Mouse (Mus musculus) forebrain, embryonic 14.5 days (tissue): ENCODE measurements around the gene Socs4. TPM values are rescaled to one million over a fixed set of nuclear protein-coding genes. Genes with fewer than 3 reads are reported as not detected.

Source experiments
- ATAC-seq: fragments of 200-750 bp; cut with Nextera tagmentation; 2 replicates; pipeline ENCODE4 v1.8.0; 2017; ENCODE audit warnings: mild to moderate bottlenecking, moderate library complexity
- DNase-seq: peaks from one replicate; pipeline ENCODE4 v3.0.0-alpha.2; 2015; ENCODE audit warnings: low spot score
- H3K27ac ChIP-seq: fragments of 300-500 bp; sonication (generic); 2 replicates; pipeline ENCODE4 v1.5.1; 2014; ENCODE audit warnings: low read depth, mild to moderate bottlenecking, control low read depth, low read length, moderate library complexity
- H3K27me3 ChIP-seq: fragments of 300-500 bp; sonication (generic); replicated peaks from 2 replicates; pipeline ENCODE4 v1.6.1; 2014; ENCODE audit warnings: low read length, control low read depth, mixed read lengths; ENCODE audit not compliant: control insufficient read depth, insufficient read depth
- H3K36me3 ChIP-seq: fragments of 300-500 bp; sonication (generic); 2 replicates; pipeline ENCODE4 v1.6.1; 2014; ENCODE audit warnings: low read length, control low read depth; ENCODE audit not compliant: control insufficient read depth, insufficient read depth
- H3K4me1 ChIP-seq: fragments of 300-500 bp; sonication (generic); 2 replicates; pipeline ENCODE4 v1.6.1; 2014; ENCODE audit warnings: antibody characterized with exemption, low read length, control low read depth; ENCODE audit not compliant: control insufficient read depth, insufficient read depth
- H3K4me2 ChIP-seq: fragments of 300-500 bp; sonication (generic); 2 replicates; pipeline ENCODE4 v1.6.1; 2014; ENCODE audit warnings: mild to moderate bottlenecking, control low read depth, low read length
- H3K4me3 ChIP-seq: fragments of 300-500 bp; sonication (generic); 2 replicates; pipeline ENCODE4 v1.5.1; 2014; ENCODE audit warnings: low read depth, low read length, control low read depth
- H3K9ac ChIP-seq: fragments of 300-500 bp; sonication (generic); 2 replicates; pipeline ENCODE4 v1.6.1; 2014; ENCODE audit warnings: mild to moderate bottlenecking, low read length, control low read depth, moderate library complexity
- H3K9me3 ChIP-seq: fragments of 300-500 bp; sonication (generic); replicated peaks from 2 replicates; pipeline ENCODE4 v1.6.1; 2016; ENCODE audit warnings: low read length, control low read depth, mixed read lengths; ENCODE audit not compliant: control insufficient read depth
- WGBS: fragments of 180-500 bp; shearing (Covaris S2); extraction: QIAGEN DNeasy Blood & Tissue Kit; methylation state at CpG from one replicate; pipeline ENCODE4 v1.1.7; 2014; 5-methylcytosine and 5-hydroxymethylcytosine counted together
- polyA plus RNA-seq: library from polyadenylated mRNA; unstranded; fragments of >200 nt; fragmentation: Nextera tagmentation; extraction: Ambion mirVana; gene quantifications from 2 replicates; pipeline ENCODE4 v1.2.1, GENCODE M21; 2014

Socs4 gene
- polyA plus RNA-seq, 1 experiment from 2014 or later = 4.3 TPM

DNA sequence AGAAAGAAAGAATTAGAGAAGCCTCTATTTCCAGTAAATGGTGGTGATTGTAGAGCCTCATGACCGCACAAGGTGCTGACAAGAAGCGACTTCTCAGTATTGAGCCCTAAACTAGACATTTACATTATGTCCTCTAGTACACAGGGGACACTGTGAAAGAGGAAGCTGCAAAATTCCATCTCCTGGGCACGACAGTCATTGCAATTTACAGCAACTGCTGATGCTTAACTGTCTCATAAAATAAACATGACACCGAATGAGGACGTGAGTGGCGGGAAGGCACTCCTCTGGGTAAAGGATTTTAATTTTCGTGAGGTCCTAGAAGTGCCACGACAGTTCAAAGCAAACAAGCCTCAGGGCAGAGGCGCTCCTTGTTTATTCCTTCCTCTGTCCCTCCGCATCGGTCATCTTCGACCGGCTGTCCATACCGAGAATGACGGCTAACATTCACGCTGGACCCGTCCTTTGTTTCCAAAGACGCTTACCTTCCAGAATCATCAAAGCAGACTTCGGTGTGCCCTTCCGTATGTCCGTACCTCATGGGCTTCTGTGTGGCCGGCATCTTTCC lies 611 bp upstream of the Socs4 start:
- 2% methylated on average over 22 of the region's 22 CpGs for WGBS
- peak overlapping the region; percentile 72 for H3K4me2 ChIP-seq

DNA sequence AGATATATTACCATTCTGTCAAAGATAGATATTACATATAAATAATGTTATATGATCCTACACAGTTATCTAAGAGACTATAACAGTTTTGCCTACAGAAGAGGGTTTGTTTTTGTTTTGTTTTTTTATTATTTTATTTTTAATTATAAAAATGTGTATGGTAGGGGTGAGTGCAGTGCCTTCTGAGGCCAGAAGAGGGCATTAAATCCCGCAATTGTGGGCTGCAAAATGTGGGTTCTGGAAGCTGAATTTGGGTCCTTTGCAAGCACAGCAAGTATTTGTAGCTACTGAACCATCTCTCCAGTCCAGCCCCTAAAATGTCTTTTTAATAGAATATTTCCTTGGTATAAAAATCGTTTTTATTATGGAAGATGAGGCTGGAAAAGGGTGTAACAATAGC lies 2.3 kb downstream of the Socs4 start:
- H3K9me3 ChIP-seq = no peaks in the 10 kb centered on the region
- H3K27me3 ChIP-seq = no peaks in the 10 kb centered on the region
- peaks cover 6% of the 10 kb centered on the region; the same call in 1 of the 2 replicates for H3K4me1 ChIP-seq
- no peak overlapping the region for H3K4me2 ChIP-seq
- no peak overlapping the region for H3K27ac ChIP-seq
- DNase-seq (no peak), ATAC-seq (no peak)
- H3K36me3 ChIP-seq = no peaks in the 10 kb centered on the region
- H3K9ac ChIP-seq = no peak overlapping the region
- 88% methylated on average over 2 of the region's 2 CpGs for WGBS
- no peak overlapping the region for H3K4me3 ChIP-seq

More for the DNA sequence above, 611 bp upstream of the Socs4 start:
- Histone ChIP-seq H3K4me1 (peaks cover 6% of the 10 kb centered on the region; the same call in 1 of the 2 replicates), H3K9ac (peak overlapping the region; percentile 85), H3K4me3 (peak overlapping the region; percentile 93), H3K9me3 (no peaks in the 10 kb centered on the region), H3K27ac (peak overlapping the region; percentile 94; the same call in 1 of the 2 replicates), H3K27me3 (no peaks in the 10 kb centered on the region), H3K36me3 (peaks cover 14% of the 10 kb centered on the region)
- ATAC-seq (peak; percentile 35; the same call in 1 of the 2 replicates), DNase-seq (peak; percentile 30)

DNA sequence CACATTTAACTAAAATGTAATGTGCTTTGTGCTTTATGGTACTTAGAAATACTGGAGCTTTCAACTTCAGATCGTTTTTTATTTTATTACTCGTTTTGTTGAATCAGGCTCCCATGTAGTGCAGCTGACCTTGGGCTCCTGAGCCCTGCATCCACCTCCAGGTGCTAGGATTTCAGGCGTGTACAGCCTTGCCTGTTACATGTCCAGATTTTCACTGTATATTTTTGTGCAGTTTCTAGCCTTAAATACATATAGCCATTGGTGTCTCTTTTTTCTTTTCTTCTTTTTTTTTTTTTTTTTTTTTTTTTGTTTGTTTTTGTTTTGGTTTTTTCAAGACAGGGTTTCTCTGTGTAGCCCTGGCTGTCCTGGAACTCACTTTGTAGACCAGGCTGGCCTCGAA lies 4.8 kb downstream of the Socs4 start:
- H3K9me3 ChIP-seq = no peaks in the 10 kb centered on the region
- no peaks in the 10 kb centered on the region for H3K36me3 ChIP-seq
- ATAC-seq (no peak), DNase-seq (no peak)
- no peak overlapping the region for H3K4me3 ChIP-seq
- no peaks in the 10 kb centered on the region for H3K27me3 ChIP-seq
- no peak overlapping the region for H3K4me2 ChIP-seq
- WGBS = 95% methylated on average over 4 of the region's 4 CpGs
- no peak overlapping the region for H3K27ac ChIP-seq
- no peak overlapping the region for H3K9ac ChIP-seq
- peaks cover 4% of the 10 kb centered on the region; the same call in 1 of the 2 replicates for H3K4me1 ChIP-seq

DNA sequence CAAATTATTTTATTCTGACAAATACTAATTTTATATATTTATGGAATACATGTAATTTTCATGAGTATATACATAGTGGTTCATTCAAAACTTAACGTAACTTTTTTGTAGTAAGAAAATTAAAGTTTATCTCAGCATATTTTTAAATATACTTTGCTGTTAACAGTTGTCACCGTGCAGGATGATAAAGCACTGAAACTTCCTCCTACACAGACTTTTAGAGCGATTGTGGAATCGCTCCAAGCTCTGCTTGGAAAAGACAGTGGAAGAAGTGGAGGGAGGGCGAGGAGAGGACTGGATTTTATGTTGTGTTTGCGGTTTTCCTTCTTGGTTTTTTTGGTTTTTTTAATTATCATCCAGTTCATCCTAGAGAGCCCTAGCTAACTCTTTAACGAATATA lies 6.8 kb downstream of the Socs4 start:
- Histone ChIP-seq H3K27ac (no peak overlapping the region), H3K4me1 (no peaks in the 10 kb centered on the region)
- 90% methylated on average over 7 of the region's 7 CpGs for WGBS

DNA sequence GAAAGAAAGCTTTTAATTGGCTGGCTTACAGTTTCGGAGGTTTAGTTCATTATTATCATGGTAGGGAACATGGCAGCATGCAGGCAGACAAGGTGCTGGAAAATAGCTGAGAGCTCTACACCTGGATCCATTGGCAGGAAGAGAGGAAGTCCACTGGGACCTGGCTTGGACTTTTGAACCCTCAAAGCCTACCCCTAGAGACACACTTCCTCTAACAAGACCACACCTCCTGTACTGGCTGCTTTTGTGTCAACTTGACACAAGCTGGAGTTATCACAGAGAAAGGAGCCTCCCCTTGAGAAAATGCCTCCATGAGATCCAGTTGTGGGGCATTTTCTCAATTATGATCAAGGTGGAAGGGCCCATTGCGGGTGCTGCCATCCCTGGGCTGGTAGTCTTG lies 8.5 kb downstream of the Socs4 start:
- WGBS = 88% methylated on average over 2 of the region's 2 CpGs
- ATAC-seq (no peak), DNase-seq (no peak)
- no peaks in the 10 kb centered on the region for H3K27me3 ChIP-seq
- H3K36me3 ChIP-seq = peaks cover 9% of the 10 kb centered on the region; the same call in 1 of the 2 replicates
- no peak overlapping the region for H3K9ac ChIP-seq
- H3K4me3 ChIP-seq = no peak overlapping the region
- no peaks in the 10 kb centered on the region for H3K9me3 ChIP-seq
- H3K4me1 ChIP-seq = no peaks in the 10 kb centered on the region
- no peak overlapping the region for H3K4me2 ChIP-seq
- H3K27ac ChIP-seq = no peak overlapping the region

More for the DNA sequence above, 6.8 kb downstream of the Socs4 start:
- Histone ChIP-seq H3K9me3 (no peaks in the 10 kb centered on the region), H3K4me2 (no peak overlapping the region), H3K36me3 (no peaks in the 10 kb centered on the region), H3K27me3 (no peaks in the 10 kb centered on the region), H3K4me3 (no peak overlapping the region), H3K9ac (no peak overlapping the region)
- no peak for ATAC-seq
- no peak for DNase-seq

DNA sequence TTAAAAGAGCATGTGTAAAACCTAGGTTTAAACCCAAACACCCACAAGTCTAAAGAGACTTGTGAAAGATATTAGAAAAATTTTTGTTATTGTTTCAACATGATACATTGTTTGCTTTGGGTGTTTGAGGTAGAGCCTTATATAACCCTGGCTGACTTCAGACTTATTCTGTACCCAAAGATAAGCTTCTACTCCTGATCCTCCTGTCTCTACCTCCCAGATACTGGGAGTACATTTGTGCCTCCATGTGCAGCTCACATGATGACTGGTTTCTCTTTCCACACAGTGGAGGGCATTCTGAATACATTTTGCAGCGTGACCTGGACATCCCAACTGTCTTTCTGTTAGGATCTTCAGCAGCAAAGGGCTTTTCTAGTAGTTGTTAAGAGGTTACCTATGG lies 9.5 kb downstream of the Socs4 start:
- H3K4me1 ChIP-seq = no peaks in the 10 kb centered on the region
- H3K9me3 ChIP-seq = no peaks in the 10 kb centered on the region
- WGBS = 100% methylated on average over 1 of the region's 1 CpGs
- no peak overlapping the region for H3K4me2 ChIP-seq
- H3K27me3 ChIP-seq = no peaks in the 10 kb centered on the region
- no peak overlapping the region for H3K4me3 ChIP-seq
- ATAC-seq (no peak), DNase-seq (no peak)
- no peak overlapping the region for H3K9ac ChIP-seq
- peaks cover 15% of the 10 kb centered on the region for H3K36me3 ChIP-seq
- no peak overlapping the region for H3K27ac ChIP-seq

DNA sequence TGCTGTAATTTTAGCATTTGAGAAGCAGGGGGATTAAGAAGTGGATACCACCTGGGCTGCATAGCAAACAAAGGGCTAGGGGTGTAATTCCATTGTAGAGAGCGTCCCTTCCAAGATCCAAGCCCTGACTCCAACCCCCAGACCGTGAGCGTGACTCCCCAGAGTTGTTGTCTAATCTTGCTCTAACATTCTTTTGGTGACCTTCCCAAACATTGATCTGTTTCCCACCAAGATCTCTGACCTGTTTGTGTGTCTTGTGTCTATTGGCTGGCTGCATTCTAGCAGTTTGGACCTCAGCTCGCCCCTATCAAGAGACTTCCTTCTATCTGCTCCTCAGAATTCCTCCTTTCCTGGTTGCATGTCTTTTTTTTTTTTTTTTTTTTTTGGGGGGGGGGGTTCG lies 10.3 kb downstream of the Socs4 start:
- no peak for ATAC-seq
- H3K4me1 ChIP-seq = no peaks in the 10 kb centered on the region
- WGBS = 89% methylated on average over 5 of the region's 5 CpGs

DNA sequence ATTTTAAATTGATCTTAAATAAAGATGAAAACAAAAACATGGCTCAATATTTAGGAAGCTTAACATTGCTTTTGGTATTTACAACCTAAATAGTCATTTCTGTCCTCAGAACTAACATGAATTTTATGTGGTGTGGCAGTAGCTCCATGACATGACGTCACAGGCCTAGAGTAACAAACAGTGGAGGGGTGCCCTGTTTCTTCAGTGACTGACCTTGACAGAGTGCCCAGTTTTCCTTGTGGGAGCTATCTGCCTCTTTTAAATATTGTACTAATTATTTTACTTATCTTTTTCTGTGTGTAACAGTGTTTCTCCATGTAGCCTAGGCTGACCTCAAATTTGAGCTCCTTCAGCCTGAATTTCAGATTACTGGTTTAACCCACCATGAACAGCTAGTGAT lies 15.0 kb downstream of the Socs4 start:
- Histone ChIP-seq H3K27me3 (no peaks in the 10 kb centered on the region), H3K27ac (no peak overlapping the region), H3K36me3 (peaks cover 17% of the 10 kb centered on the region), H3K9ac (no peak overlapping the region), H3K4me2 (no peak overlapping the region), H3K9me3 (no peaks in the 10 kb centered on the region), H3K4me3 (no peak overlapping the region), H3K4me1 (no peaks in the 10 kb centered on the region)
- 86% methylated on average over 1 of the region's 1 CpGs for WGBS
- no peak for DNase-seq
- ATAC-seq = no peak

More for the DNA sequence above, 10.3 kb downstream of the Socs4 start:
- no peak overlapping the region for H3K4me3 ChIP-seq
- H3K27ac ChIP-seq = no peak overlapping the region
- no peaks in the 10 kb centered on the region for H3K9me3 ChIP-seq
- DNase-seq = no peak
- H3K27me3 ChIP-seq = no peaks in the 10 kb centered on the region
- no peak overlapping the region for H3K4me2 ChIP-seq
- peaks cover 17% of the 10 kb centered on the region for H3K36me3 ChIP-seq
- H3K9ac ChIP-seq = no peak overlapping the region

DNA sequence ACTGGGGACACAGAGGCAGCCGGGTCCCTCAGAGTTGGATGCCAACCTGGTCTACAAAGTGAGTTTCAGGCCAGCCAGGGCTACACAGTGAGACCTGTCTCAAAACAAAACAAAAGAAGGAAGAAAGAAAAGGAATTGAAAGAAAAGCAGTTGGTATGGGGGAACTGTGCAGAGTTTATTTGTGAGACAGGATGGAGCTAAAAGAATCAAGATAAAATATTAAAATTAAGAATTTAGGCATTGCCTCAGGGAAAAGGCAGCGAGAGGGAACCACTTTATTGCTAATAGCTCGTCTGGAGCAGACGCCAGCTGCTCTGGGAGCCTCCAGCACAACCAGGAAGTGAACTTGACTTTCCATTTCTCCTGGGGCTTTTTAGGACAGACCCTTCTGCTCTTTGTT lies 17.4 kb downstream of the Socs4 start:
- DNase-seq (no peak), ATAC-seq (no peak)
- Histone ChIP-seq H3K36me3 (peaks cover 17% of the 10 kb centered on the region), H3K27ac (no peak overlapping the region), H3K9ac (no peak overlapping the region), H3K4me1 (peaks cover under 1% of the 10 kb centered on the region), H3K27me3 (no peaks in the 10 kb centered on the region), H3K4me2 (no peak overlapping the region), H3K9me3 (no peaks in the 10 kb centered on the region), H3K4me3 (no peak overlapping the region)
- WGBS = 53% methylated on average over 4 of the region's 4 CpGs
